Mouse (Mus musculus): ENCODE data around the gene Nprl2.
"Not testable (repeated sequence)": the region's sequence is repeated elsewhere in the genome, so short reads cannot be mapped to it uniquely, and the experiment has no call there.

GRCm38 (mm10) chr9:107573774-107574173 lies 31.7 kb downstream of the Nprl2 start:
- TF ChIP-seq POLR2AphosphoS2 (IDR thresholded peaks at IDR 0.05; ENCODE audit: low read length); POLR2A (IDR thresholded peaks at IDR 0.05; ENCODE audit: control insufficient read depth in 1 of 2, insufficient read depth in 1 of 2, low read depth in 1 of 2, low read length in 2 of 2, poor library complexity in 1 of 2); USF1 (IDR thresholded peaks at IDR 0.05; ENCODE audit: low read depth, low read length); NRF1 (IDR thresholded peaks at IDR 0.05; ENCODE audit: insufficient read depth, low read depth, low read length, poor library complexity, severe bottlenecking); E2F4 (IDR thresholded peaks at IDR 0.05; ENCODE audit: borderline replicate concordance, low read depth, low read length); TAL1 (IDR thresholded peaks at IDR 0.05; ENCODE audit: low read length); TCF12 (IDR thresholded peaks at IDR 0.05; ENCODE audit: low read depth, low read length); ETS1 (IDR thresholded peaks at IDR 0.05; ENCODE audit: low read depth, low read length); HCFC1 (IDR thresholded peaks at IDR 0.05; ENCODE audit: low read depth, low read length); TBP (IDR thresholded peaks at IDR 0.05; ENCODE audit: low read depth, low read length): not testable (repeated sequence)
- TF ChIP-seq ZNF384 (IDR thresholded peaks at IDR 0.05; ENCODE audit: low read depth, low read length) = peak; percentile 39; the same call in 1 of the 2 replicates

All from MEL (cell line).